ENCODE assay signal across 8 mouse cellular contexts in the genomic region with DNA sequence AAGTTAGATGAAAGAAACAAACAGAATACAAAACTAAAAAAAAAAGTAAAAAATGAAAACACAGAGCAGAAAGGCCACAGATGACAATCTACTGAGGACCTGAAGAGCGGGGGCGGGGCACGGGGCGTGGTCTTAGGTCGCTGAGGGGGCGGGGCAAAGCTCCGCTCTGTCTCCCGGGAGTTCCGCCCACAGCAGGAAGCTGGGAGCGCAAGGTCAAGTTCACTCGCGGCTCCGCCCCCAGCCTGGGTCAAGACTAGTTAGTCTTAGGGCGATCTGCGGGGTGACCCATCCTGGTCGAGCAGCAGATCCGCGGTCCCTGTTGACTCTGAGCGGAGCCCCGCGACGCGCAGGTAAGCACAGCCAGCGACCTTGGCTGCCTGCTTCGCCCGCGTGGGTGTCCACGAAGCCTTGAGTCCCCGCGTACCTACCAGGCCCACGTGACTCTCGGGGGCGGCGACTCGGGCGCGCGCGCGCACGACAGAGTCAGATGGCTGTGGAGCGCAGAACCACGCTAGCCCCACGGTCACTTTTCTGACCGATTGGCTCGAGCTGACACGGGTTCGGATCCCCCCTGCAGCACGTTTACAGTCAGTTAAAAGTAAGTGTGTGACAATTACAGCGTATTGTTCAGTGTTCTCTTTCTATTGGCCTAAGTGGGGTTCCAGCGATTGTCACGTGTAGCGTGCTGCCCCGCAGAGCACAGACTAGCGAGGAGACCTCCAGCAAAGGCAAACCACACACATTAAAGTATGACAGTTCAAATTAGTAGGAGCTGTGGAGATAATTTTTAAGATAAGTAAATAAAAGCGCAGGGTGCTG. TPM values are rescaled to one million over a fixed set of nuclear protein-coding genes. Genes with fewer than 3 reads are reported as not detected.
A peak's percentile ranks its signal among the peaks of the same experiment; 100 is the strongest.
DNase-seq lines count a peak whose midpoint lies in the region; ATAC-seq lines count a peak whose summit lies in the region.

No protein-coding gene starts in this region.

- H3K36me3 ChIP-seq in hindbrain, embryonic 15.5 days, result no peaks in the 10 kb centered on the region

- DNase-seq in T-cell, adult 2 months (ENCODE audit: low spot score), result peak; percentile 84
- DNase-seq in cerebellum, postnatal 36 days, result peak; percentile 62 to 72
- peak; percentile 72 to 79 for DNase-seq in frontal cortex, postnatal 36 days (ENCODE audit: low spot score in 2 of 2)
- peak; percentile 82 for DNase-seq in left cerebral cortex, adult 11 months (ENCODE audit: low spot score)
- DNase-seq in lung, postnatal 4 days, result peak; percentile 89 to 92
- DNase-seq in retina, postnatal 7 days (ENCODE audit: low read depth, low spot score), result peak; percentile 82
- peak; percentile 78 for DNase-seq in urinary bladder, adult 2 months (ENCODE audit: low spot score)

- WGBS in hindbrain, embryonic 15.5 days, result 1% methylated on average over 56 of the region's 56 CpGs

- H3K27ac ChIP-seq in hindbrain, embryonic 15.5 days (replicated peaks), result peak overlapping the region; percentile 77

- peak overlapping the region; percentile 55 for H3K4me3 ChIP-seq in hindbrain, embryonic 15.5 days

- peak overlapping the region; percentile 90 for H3K4me2 ChIP-seq in hindbrain, embryonic 15.5 days

- no peaks in the 10 kb centered on the region for H3K27me3 ChIP-seq in hindbrain, embryonic 15.5 days

- H3K9ac ChIP-seq in hindbrain, embryonic 15.5 days, result peak overlapping the region; percentile 21

- ATAC-seq in hindbrain, embryonic 15.5 days (ENCODE audit: low FRiP score, low read depth), result peak; percentile 87

- H3K9me3 ChIP-seq in hindbrain, embryonic 15.5 days, result no peaks in the 10 kb centered on the region

- H3K4me1 ChIP-seq in hindbrain, embryonic 15.5 days (replicated peaks), result peaks cover 17% of the 10 kb centered on the region

RNA-seq across cellular contexts. Expression of gene Nmnat3, which starts 9.4 kb away (rescaled TPM):
- 1.2 and 1.4 TPM in 2 replicates for polyA plus RNA-seq in hindbrain, embryonic 15.5 days (2015; fragmentation: Nextera tagmentation; extraction: Ambion mirVana)
- polyA plus RNA-seq in urinary bladder, adult 2 months (2012; rRNA removed), result 8.6 and 8.7 TPM in 2 replicates

Comparison
In these comparisons a context has a peak if more than half of its experiments do, and no peak if none do; other contexts are left out.
1. Peak in every context shown above with its lines: DNase-seq, ATAC-seq, H3K4me3 ChIP-seq and H3K27ac ChIP-seq.